Mouse (Mus musculus) brain, embryonic 14.5 days (tissue): Measurements from ENCODE around the gene Nipal4. TPM values are rescaled to one million over a fixed set of nuclear protein-coding genes. Genes with fewer than 3 reads are reported as not detected.

ENCODE experiments used
- DNase-seq: peaks from one replicate; pipeline ENCODE4 v3.0.0-alpha.2; 2011; ENCODE audit warnings: low read depth
- CTCF ChIP-seq: fragments of 200-500 bp; IDR thresholded peaks from 2 replicates; pipeline ENCODE4 v1.5.1; 2012; ENCODE audit warnings: inconsistent platforms, mild to moderate bottlenecking, moderate library complexity, borderline replicate concordance; ENCODE audit not compliant: insufficient read depth, insufficient read length; ENCODE audit errors: extremely low read depth
- POLR2A ChIP-seq: fragments of 200-500 bp; IDR thresholded peaks from 2 replicates; pipeline ENCODE4 v1.6.1; 2012; ENCODE audit warnings: mild to moderate bottlenecking, inconsistent platforms, borderline replicate concordance; ENCODE audit not compliant: poor library complexity, insufficient read depth, insufficient read length, severe bottlenecking; ENCODE audit errors: extremely low read depth
- polyA plus RNA-seq: library from polyadenylated mRNA; depleted of rRNA; stranded (reverse); fragments of >200 nt; gene quantifications from 2 replicates; pipeline ENCODE4 v1.2.3, GENCODE M21; 2012

Nipal4 gene
- polyA plus RNA-seq, 1 experiment = 0.83 TPM

- TF ChIP-seq POLR2A (no peak), CTCF (no peak)
- DNase-seq = no peak
Observed at GRCm38 (mm10) chr11:46145163-46145875, 21.0 kb downstream of the Nipal4 start.

GRCm38 (mm10) chr11:46143342-46143741, 23.0 kb downstream of the Nipal4 start:
- TF ChIP-seq POLR2A (no peak), CTCF (no peak)
- no peak for DNase-seq

GRCm38 (mm10) chr11:46134899-46135298, 31.4 kb downstream of the Nipal4 start:
- DNase-seq = no peak
- TF ChIP-seq CTCF (no peak), POLR2A (no peak)

GRCm38 (mm10) chr11:46131022-46131986, 35.0 kb downstream of the Nipal4 start:
- TF ChIP-seq POLR2A (no peak), CTCF (no peak)
- DNase-seq = no peak

- DNase-seq = no peak
- peak; percentile 46; the same call in 1 of the 2 replicates for TF ChIP-seq CTCF
- no peak for TF ChIP-seq POLR2A
Observed at GRCm38 (mm10) chr11:46128548-46128945, 37.8 kb downstream of the Nipal4 start.

GRCm38 (mm10) chr11:46127621-46128547, 38.4 kb downstream of the Nipal4 start:
- DNase-seq = no peak
- TF ChIP-seq CTCF (no peak), POLR2A (no peak)

- TF ChIP-seq CTCF (no peak), POLR2A (no peak)
- no peak for DNase-seq
Observed at GRCm38 (mm10) chr11:46126827-46127410, 39.4 kb downstream of the Nipal4 start.

GRCm38 (mm10) chr11:46126317-46126716, 40.0 kb downstream of the Nipal4 start:
- no peak for DNase-seq
- TF ChIP-seq POLR2A (no peak), CTCF (no peak)

- TF ChIP-seq CTCF (no peak), POLR2A (no peak)
- DNase-seq = no peak
Observed at GRCm38 (mm10) chr11:46125835-46126229, 40.5 kb downstream of the Nipal4 start.

GRCm38 (mm10) chr11:46125093-46125834, 41.0 kb downstream of the Nipal4 start:
- DNase-seq = no peak
- TF ChIP-seq CTCF (no peak), POLR2A (no peak)

GRCm38 (mm10) chr11:46123328-46123866, 42.9 kb downstream of the Nipal4 start:
- DNase-seq = no peak
- no peak for TF ChIP-seq POLR2A
- TF ChIP-seq CTCF = no peak
